Mouse (Mus musculus): ENCODE results near the gene Isl2. TPM values are rescaled to one million over a fixed set of nuclear protein-coding genes. Genes with fewer than 3 reads are reported as not detected.

The Isl2 gene
- polyA plus RNA-seq, 1 experiment, result 3.8 TPM

- H3K36me3 ChIP-seq (ENCODE audit: control insufficient read depth, insufficient read depth, low read length), result no peaks in the 10 kb centered on the region
- H3K27me3 ChIP-seq (ENCODE audit: control insufficient read depth, insufficient read depth, low read length), result no peaks in the 10 kb centered on the region
- H3K27ac ChIP-seq (ENCODE audit: control insufficient read depth, insufficient read depth, low read length), result no peak overlapping the region
- WGBS, result 92% methylated on average over 5 of the region's 5 CpGs
- no peaks in the 10 kb centered on the region for H3K4me1 ChIP-seq (replicated peaks; ENCODE audit: control insufficient read depth, insufficient read depth, low read length)
- H3K4me3 ChIP-seq (ENCODE audit: control insufficient read depth, insufficient read depth, low read length), result no peak overlapping the region
- TF ChIP-seq POLR2A (IDR thresholded peaks at IDR 0.05; ENCODE audit: control insufficient read depth, extremely low read depth, insufficient read depth, low read length, poor library complexity), result no peak
- TF ChIP-seq CTCF (IDR thresholded peaks at IDR 0.05; ENCODE audit: borderline replicate concordance, control insufficient read depth, extremely low read depth, insufficient read depth, low read length, poor library complexity), result no peak
- DNase-seq, result no peak
These were observed 30.1 kb downstream of the Isl2 start for GRCm38 (mm10) chr9:55568466-55569159.

- Histone ChIP-seq H3K27me3 (ENCODE audit: control insufficient read depth, insufficient read depth, low read length) (no peaks in the 10 kb centered on the region), H3K4me1 (replicated peaks; ENCODE audit: control insufficient read depth, insufficient read depth, low read length) (no peaks in the 10 kb centered on the region), H3K27ac (ENCODE audit: control insufficient read depth, insufficient read depth, low read length) (no peak overlapping the region), H3K36me3 (ENCODE audit: control insufficient read depth, insufficient read depth, low read length) (no peaks in the 10 kb centered on the region), H3K4me3 (ENCODE audit: control insufficient read depth, insufficient read depth, low read length) (no peak overlapping the region)
- WGBS, result 90% methylated on average over 1 of the region's 1 CpGs
- TF ChIP-seq CTCF (IDR thresholded peaks at IDR 0.05; ENCODE audit: borderline replicate concordance, control insufficient read depth, extremely low read depth, insufficient read depth, low read length, poor library complexity) (no peak), POLR2A (IDR thresholded peaks at IDR 0.05; ENCODE audit: control insufficient read depth, extremely low read depth, insufficient read depth, low read length, poor library complexity) (no peak)
- no peak for DNase-seq
These were observed 32.6 kb downstream of the Isl2 start for GRCm38 (mm10) chr9:55571071-55571470.

- no peak overlapping the region for H3K27ac ChIP-seq (ENCODE audit: control insufficient read depth, insufficient read depth, low read length)
- no peak for TF ChIP-seq CTCF (IDR thresholded peaks at IDR 0.05; ENCODE audit: borderline replicate concordance, control insufficient read depth, extremely low read depth, insufficient read depth, low read length, poor library complexity)
- TF ChIP-seq POLR2A (IDR thresholded peaks at IDR 0.05; ENCODE audit: control insufficient read depth, extremely low read depth, insufficient read depth, low read length, poor library complexity), result no peak
- WGBS, result 92% methylated on average over 1 of the region's 1 CpGs
- no peaks in the 10 kb centered on the region for H3K4me1 ChIP-seq (replicated peaks; ENCODE audit: control insufficient read depth, insufficient read depth, low read length)
- no peaks in the 10 kb centered on the region for H3K27me3 ChIP-seq (ENCODE audit: control insufficient read depth, insufficient read depth, low read length)
- H3K36me3 ChIP-seq (ENCODE audit: control insufficient read depth, insufficient read depth, low read length), result no peaks in the 10 kb centered on the region
- no peak overlapping the region for H3K4me3 ChIP-seq (ENCODE audit: control insufficient read depth, insufficient read depth, low read length)
- no peak for DNase-seq
These were observed 38.1 kb downstream of the Isl2 start for GRCm38 (mm10) chr9:55576571-55576970.

- TF ChIP-seq CTCF (IDR thresholded peaks at IDR 0.05; ENCODE audit: borderline replicate concordance, control insufficient read depth, extremely low read depth, insufficient read depth, low read length, poor library complexity) (no peak), POLR2A (IDR thresholded peaks at IDR 0.05; ENCODE audit: control insufficient read depth, extremely low read depth, insufficient read depth, low read length, poor library complexity) (no peak)
- WGBS, result 88% methylated on average over 3 of the region's 3 CpGs
- H3K36me3 ChIP-seq (ENCODE audit: control insufficient read depth, insufficient read depth, low read length), result no peaks in the 10 kb centered on the region
- no peaks in the 10 kb centered on the region for H3K27me3 ChIP-seq (ENCODE audit: control insufficient read depth, insufficient read depth, low read length)
- no peak overlapping the region for H3K4me3 ChIP-seq (ENCODE audit: control insufficient read depth, insufficient read depth, low read length)
- no peak for DNase-seq
- no peak overlapping the region for H3K27ac ChIP-seq (ENCODE audit: control insufficient read depth, insufficient read depth, low read length)
- H3K4me1 ChIP-seq (replicated peaks; ENCODE audit: control insufficient read depth, insufficient read depth, low read length), result no peaks in the 10 kb centered on the region
These were observed 42.9 kb downstream of the Isl2 start for GRCm38 (mm10) chr9:55581414-55581813.

GRCm38 (mm10) chr9:55586141-55586540 lies 47.7 kb downstream of the Isl2 start:
- H3K4me3 ChIP-seq (ENCODE audit: control insufficient read depth, insufficient read depth, low read length), result no peak overlapping the region
- no peak for TF ChIP-seq CTCF (IDR thresholded peaks at IDR 0.05; ENCODE audit: borderline replicate concordance, control insufficient read depth, extremely low read depth, insufficient read depth, low read length, poor library complexity)
- TF ChIP-seq POLR2A (IDR thresholded peaks at IDR 0.05; ENCODE audit: control insufficient read depth, extremely low read depth, insufficient read depth, low read length, poor library complexity), result no peak
- no peaks in the 10 kb centered on the region for H3K4me1 ChIP-seq (replicated peaks; ENCODE audit: control insufficient read depth, insufficient read depth, low read length)
- no peaks in the 10 kb centered on the region for H3K36me3 ChIP-seq (ENCODE audit: control insufficient read depth, insufficient read depth, low read length)
- no peak for DNase-seq
- WGBS, result 97% methylated on average over 6 of the region's 6 CpGs
- H3K27ac ChIP-seq (ENCODE audit: control insufficient read depth, insufficient read depth, low read length), result no peak overlapping the region
- no peaks in the 10 kb centered on the region for H3K27me3 ChIP-seq (ENCODE audit: control insufficient read depth, insufficient read depth, low read length)

Other genes with a start within 250 kb of the Isl2 start
- gene Nrg4, start 211.8 kb upstream of the Isl2 start, polyA plus RNA-seq (2012; rRNA removed), result 6.3 and 7.3 TPM in 2 replicates
- 0.56 and 1.00 TPM in 2 replicates for gene Tmem266, start 211.8 kb upstream of the Isl2 start, polyA plus RNA-seq (2012; rRNA removed)
- gene Etfa, start 26.4 kb upstream of the Isl2 start, polyA plus RNA-seq (2012; rRNA removed), result 41.9 and 45.3 TPM in 2 replicates